Mouse (Mus musculus): ENCODE measurements around the gene Rhot2.

Rhot2 gene

GRCm38 (mm10) chr17:25796211-25796771, 48.4 kb downstream of the Rhot2 start:
- DNase-seq (ENCODE audit: extremely low spot score) = no peak

GRCm38 (mm10) chr17:25795609-25796092, 49.0 kb downstream of the Rhot2 start, which contains the start of gene AC134908.4:
Gene AC134908.4, minus strand, starts transcription at chr17:25795659.
- peak; percentile 95 for DNase-seq (ENCODE audit: extremely low spot score)

GRCm38 (mm10) chr17:25794998-25795397, 49.7 kb downstream of the Rhot2 start:
- no peak for DNase-seq (ENCODE audit: extremely low spot score)

- peak; percentile 39 for DNase-seq (ENCODE audit: extremely low spot score)
Measured at GRCm38 (mm10) chr17:25794197-25794596, 50.5 kb downstream of the Rhot2 start.

- DNase-seq (ENCODE audit: extremely low spot score) = peak; percentile 77
Measured at GRCm38 (mm10) chr17:25792615-25793014, 52.0 kb downstream of the Rhot2 start, which contains the start of gene Fam173a. Gene Fam173a, minus strand, starts transcription at chr17:25792901.

DNA sequence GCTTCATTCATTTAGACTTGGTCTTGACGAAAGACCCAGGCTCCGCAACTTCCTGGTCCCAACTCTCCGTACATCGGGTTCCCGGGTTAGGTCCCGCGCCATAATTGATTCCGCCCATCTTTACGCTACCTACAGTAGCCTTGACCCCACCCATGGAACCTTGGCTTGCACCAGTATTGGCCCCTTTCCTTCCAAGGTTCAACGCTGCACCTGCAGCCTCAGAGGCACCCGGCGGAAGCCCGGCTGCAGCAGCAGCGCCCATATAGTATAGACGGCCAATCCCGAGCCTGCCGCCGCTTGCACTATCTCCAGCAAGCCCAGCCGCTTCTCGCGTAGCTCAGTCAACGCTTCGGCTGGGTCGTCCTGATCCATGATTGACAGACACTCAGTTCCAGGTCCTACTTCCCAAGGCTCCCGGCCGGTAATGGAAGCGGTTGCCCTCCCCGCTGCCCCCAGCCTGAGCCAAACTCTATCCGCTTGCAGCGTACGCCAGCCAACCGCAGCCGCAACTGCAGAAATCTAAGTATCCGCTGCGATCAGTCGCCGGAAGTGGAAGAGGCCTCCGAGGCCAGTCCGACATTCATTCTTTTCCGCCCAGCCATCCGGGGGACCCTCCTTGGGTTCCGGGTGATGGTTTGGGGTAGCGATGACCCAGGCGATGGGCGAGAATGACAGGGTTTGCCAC, 52.7 kb downstream of the Rhot2 start:
- peak; percentile 90 for DNase-seq (ENCODE audit: extremely low spot score)

- DNase-seq (ENCODE audit: extremely low spot score) = no peak
Measured at GRCm38 (mm10) chr17:25791320-25791842, 53.3 kb downstream of the Rhot2 start.
